Mouse (Mus musculus): ENCODE results near the gene Hsd3b5. TPM values are rescaled to one million over a fixed set of nuclear protein-coding genes. Genes with fewer than 3 reads are reported as not detected.

Hsd3b5 gene
- not detected for polyA plus RNA-seq (2014; fragmentation: Illumina TruSeq; extraction: RNeasy Lipid Tissue Mini Kit (QIAGEN cat#74804); ENCODE audit: low read depth, low replicate concordance)

DNA sequence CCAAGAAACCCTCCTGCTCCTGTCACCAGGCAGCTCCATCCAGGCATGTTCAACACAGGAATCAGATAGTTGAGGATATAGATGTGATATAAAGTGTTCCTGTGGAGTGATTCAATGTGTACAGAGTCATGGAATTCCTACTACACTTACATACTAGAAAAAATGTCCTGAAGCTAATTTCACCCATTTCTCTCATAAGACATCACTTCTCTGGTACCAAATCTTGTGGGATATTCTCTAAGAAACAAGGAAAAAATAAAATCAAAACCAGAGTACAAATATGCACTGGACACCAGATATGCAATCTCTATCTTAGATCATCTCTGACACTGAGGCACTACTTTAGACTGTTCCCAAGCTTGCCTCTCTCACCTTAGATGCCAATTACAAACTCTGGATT is at the start of gene Hsd3b5:
Hsd3b5 (minus strand) TSS at position 101 of the 400 bp plus-strand sequence.

DNA sequence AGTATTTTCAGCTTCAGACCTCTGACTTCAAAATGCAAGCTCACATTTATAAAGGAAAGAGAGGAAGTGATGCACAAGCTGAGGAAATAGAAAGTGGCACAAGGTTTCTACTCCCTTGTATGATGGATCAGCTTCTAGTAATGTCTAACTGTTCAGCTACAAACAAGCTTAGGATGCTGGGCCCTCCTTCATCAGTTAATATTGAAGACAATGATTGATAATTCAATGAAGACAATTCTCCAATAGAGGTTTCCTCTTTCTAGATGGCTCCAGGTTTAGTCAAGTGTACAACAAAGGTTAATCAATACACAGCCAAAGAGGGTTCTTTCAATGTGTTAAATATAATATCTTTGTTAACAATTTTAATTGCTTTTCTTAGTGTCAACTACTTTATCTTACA is 41.3 kb downstream of the Hsd3b5 start, which contains the start of gene Gm10681:
Gm10681 (minus strand) TSS at position 101 of the 400 bp plus-strand sequence.

Other genes with a start within 250 kb of the Hsd3b5 start
- 2.2 TPM for gene Zfp697, start 247.8 kb downstream of the Hsd3b5 start, polyA plus RNA-seq (2014; fragmentation: Illumina TruSeq; extraction: RNeasy Lipid Tissue Mini Kit (QIAGEN cat#74804); ENCODE audit: low read depth, low replicate concordance)
- 0.38 TPM for gene Gm4450, start 173.1 kb downstream of the Hsd3b5 start, polyA plus RNA-seq (2014; fragmentation: Illumina TruSeq; extraction: RNeasy Lipid Tissue Mini Kit (QIAGEN cat#74804); ENCODE audit: low read depth, low replicate concordance)
- 0.18 TPM for gene Hsd3b4, start 119.7 kb downstream of the Hsd3b5 start, polyA plus RNA-seq (2014; fragmentation: Illumina TruSeq; extraction: RNeasy Lipid Tissue Mini Kit (QIAGEN cat#74804); ENCODE audit: low read depth, low replicate concordance)
- gene Gm10681, start 41.4 kb downstream of the Hsd3b5 start, polyA plus RNA-seq (2014; fragmentation: Illumina TruSeq; extraction: RNeasy Lipid Tissue Mini Kit (QIAGEN cat#74804); ENCODE audit: low read depth, low replicate concordance) = 0.18 TPM
- gene Hsd3b2, start 94.3 kb upstream of the Hsd3b5 start, polyA plus RNA-seq (2014; fragmentation: Illumina TruSeq; extraction: RNeasy Lipid Tissue Mini Kit (QIAGEN cat#74804); ENCODE audit: low read depth, low replicate concordance) = not detected
- gene Hsd3b3, start 132.9 kb upstream of the Hsd3b5 start, polyA plus RNA-seq (2014; fragmentation: Illumina TruSeq; extraction: RNeasy Lipid Tissue Mini Kit (QIAGEN cat#74804); ENCODE audit: low read depth, low replicate concordance) = not detected
- gene Hsd3b6, start 184.2 kb upstream of the Hsd3b5 start, polyA plus RNA-seq (2014; fragmentation: Illumina TruSeq; extraction: RNeasy Lipid Tissue Mini Kit (QIAGEN cat#74804); ENCODE audit: low read depth, low replicate concordance) = 127 TPM
- gene Hsd3b1, start 229.5 kb upstream of the Hsd3b5 start, polyA plus RNA-seq (2014; fragmentation: Illumina TruSeq; extraction: RNeasy Lipid Tissue Mini Kit (QIAGEN cat#74804); ENCODE audit: low read depth, low replicate concordance) = 89.6 TPM